Mouse (Mus musculus): ENCODE data around the gene Rsad1. TPM values are rescaled to one million over a fixed set of nuclear protein-coding genes. Genes with fewer than 3 reads are reported as not detected.

Gene Rsad1
- total RNA-seq, 1 experiment from 2014 or later = 12.8 TPM

DNA sequence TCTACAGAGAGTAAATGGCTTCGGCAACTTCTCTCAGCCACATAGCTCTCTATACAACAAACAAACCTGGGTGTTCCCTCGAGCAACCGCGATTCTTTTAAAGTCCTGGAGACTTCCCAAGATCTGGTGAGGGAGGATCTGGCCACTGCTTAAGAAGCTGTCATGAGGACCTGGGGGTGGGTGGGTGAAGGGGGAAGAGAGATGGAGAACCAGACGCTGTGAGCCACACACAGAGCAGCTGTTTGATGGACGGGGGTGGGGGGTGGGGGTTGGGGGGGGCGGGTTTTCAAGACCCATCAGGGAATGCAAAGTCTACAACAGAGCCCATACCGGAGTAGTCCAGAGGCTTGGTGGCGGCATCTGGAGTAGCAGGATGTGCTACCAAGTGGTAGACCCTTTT is 35.6 kb downstream of the Rsad1 start:
- ATAC-seq (replicated peaks in 1 of 2; ENCODE audit: insufficient read depth in 1 of 2, low FRiP score in 2 of 2, low TSS enrichment in 1 of 2, low read depth in 1 of 2, poor library complexity in 2 of 2, severe bottlenecking in 2 of 2) = no peak

GRCm38 (mm10) chr11:94508976-94509375 is 40.1 kb downstream of the Rsad1 start:
- ATAC-seq (replicated peaks in 1 of 2; ENCODE audit: insufficient read depth in 1 of 2, low FRiP score in 2 of 2, low TSS enrichment in 1 of 2, low read depth in 1 of 2, poor library complexity in 2 of 2, severe bottlenecking in 2 of 2) = no peak

DNA sequence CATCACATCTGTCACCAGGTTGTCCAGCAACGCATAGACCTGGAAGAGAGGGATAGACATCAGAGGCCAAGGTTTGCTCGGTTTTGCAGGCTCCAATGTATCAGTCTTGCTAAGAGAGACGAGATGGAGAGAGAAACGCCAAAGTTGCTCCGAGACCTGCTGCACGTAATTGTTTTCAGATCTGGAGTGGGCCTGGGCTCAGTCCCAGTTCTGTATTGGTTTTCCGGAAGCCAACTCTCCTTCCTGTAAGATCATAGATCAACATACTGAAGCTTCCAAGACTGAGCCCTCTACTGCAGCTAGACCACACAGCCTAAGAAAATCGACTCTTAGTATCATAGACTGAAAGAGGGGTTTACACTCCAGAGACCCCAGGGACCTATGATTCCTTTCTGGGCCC is 47.6 kb downstream of the Rsad1 start:
- ATAC-seq (replicated peaks in 1 of 2; ENCODE audit: insufficient read depth in 1 of 2, low FRiP score in 2 of 2, low TSS enrichment in 1 of 2, low read depth in 1 of 2, poor library complexity in 2 of 2, severe bottlenecking in 2 of 2) = no peak

- ATAC-seq (replicated peaks in 1 of 2; ENCODE audit: insufficient read depth in 1 of 2, low FRiP score in 2 of 2, low TSS enrichment in 1 of 2, low read depth in 1 of 2, poor library complexity in 2 of 2, severe bottlenecking in 2 of 2) = no peak
These were observed 48.7 kb downstream of the Rsad1 start for GRCm38 (mm10) chr11:94500362-94500761.

DNA sequence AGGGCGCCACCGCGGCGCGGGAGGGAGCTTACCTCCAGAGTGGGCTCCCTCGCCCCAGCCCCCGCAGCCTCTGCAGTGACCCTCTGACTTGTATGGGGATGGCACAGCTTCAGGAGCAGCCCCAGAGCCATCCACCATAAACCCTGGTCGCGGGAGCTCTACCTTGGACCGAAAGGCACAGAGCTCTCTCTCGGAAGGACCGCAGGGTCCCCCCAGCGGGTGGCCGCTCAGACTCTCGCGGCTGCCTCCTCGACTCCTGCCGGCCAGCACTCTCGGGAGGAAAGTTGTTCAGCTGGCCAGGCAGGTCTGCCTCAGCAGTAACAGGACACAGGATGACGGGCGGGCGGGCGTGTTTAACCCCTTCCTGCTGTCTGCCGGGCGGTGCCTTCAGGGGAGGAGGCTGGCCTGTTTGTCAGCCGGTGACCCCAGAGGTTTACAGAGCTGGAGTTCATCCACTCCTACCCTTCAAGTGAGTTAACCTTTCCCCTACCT is 49.3 kb downstream of the Rsad1 start, which contains the start of gene Epn3:
TSS of gene Epn3 (minus strand) at position 314 of the 492 bp plus-strand sequence.
- no peak; a peak in 2 of 4 replicates for ATAC-seq (replicated peaks in 1 of 2; ENCODE audit: insufficient read depth in 1 of 2, low FRiP score in 2 of 2, low TSS enrichment in 1 of 2, low read depth in 1 of 2, poor library complexity in 2 of 2, severe bottlenecking in 2 of 2)

DNA sequence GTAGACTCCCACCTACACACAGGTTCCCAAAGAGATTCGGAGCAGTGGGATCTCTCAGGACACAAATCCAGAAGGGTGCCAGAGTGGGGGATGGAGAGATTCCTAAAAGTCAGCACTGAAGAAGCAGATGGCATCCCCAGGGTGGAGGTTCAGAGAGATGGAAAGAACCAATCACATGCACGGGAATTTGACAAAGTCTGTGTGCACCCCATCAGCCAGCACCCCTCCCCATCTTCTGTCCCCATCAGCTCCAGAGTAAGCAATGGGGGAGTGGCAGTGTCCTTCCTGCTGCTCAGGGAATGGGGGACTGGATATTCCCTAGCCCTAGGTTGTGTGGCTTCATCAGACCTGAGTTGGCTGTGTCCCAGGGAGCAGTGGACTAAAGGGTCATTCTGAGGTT is 50.0 kb downstream of the Rsad1 start:
- no peak for ATAC-seq (replicated peaks in 1 of 2; ENCODE audit: insufficient read depth in 1 of 2, low FRiP score in 2 of 2, low TSS enrichment in 1 of 2, low read depth in 1 of 2, poor library complexity in 2 of 2, severe bottlenecking in 2 of 2)

- ATAC-seq (replicated peaks in 1 of 2; ENCODE audit: insufficient read depth in 1 of 2, low FRiP score in 2 of 2, low TSS enrichment in 1 of 2, low read depth in 1 of 2, poor library complexity in 2 of 2, severe bottlenecking in 2 of 2) = peak; percentile 15 to 41; a peak in 1 of 4 replicates
These were observed 50.7 kb downstream of the Rsad1 start for GRCm38 (mm10) chr11:94498093-94498996.

- no peak for ATAC-seq (replicated peaks in 1 of 2; ENCODE audit: insufficient read depth in 1 of 2, low FRiP score in 2 of 2, low TSS enrichment in 1 of 2, low read depth in 1 of 2, poor library complexity in 2 of 2, severe bottlenecking in 2 of 2)
These were observed 53.6 kb downstream of the Rsad1 start for GRCm38 (mm10) chr11:94495415-94495814.

DNA sequence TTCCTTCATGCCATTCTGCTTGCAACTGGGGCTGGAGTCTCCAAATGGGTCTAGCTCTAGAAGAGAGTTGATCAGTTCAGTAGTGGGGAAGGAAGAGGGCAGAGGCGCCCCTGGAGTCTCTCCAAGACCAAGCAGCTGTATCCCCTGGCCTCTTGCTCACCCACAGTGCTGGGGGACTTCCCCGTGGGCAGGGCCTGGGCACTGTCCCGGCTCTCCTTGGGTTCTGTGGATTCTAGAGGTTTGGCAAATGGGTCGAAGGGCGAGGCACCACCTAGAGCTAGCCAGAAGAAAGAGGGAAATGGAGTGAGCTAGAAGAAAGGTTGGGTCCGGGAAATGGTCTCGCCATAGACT is 57.3 kb downstream of the Rsad1 start:
- ATAC-seq (replicated peaks in 1 of 2; ENCODE audit: insufficient read depth in 1 of 2, low FRiP score in 2 of 2, low TSS enrichment in 1 of 2, low read depth in 1 of 2, poor library complexity in 2 of 2, severe bottlenecking in 2 of 2) = peak; percentile 60 to 76

- ATAC-seq (replicated peaks in 1 of 2; ENCODE audit: insufficient read depth in 1 of 2, low FRiP score in 2 of 2, low TSS enrichment in 1 of 2, low read depth in 1 of 2, poor library complexity in 2 of 2, severe bottlenecking in 2 of 2) = peak; percentile 15 to 51; a peak in 1 of 4 replicates
These were observed 57.9 kb downstream of the Rsad1 start for GRCm38 (mm10) chr11:94491035-94491748.

Other genes with a start within 250 kb of the Rsad1 start
- gene Luc7l3, start 227.3 kb downstream of the Rsad1 start, total RNA-seq (2017) = 297 and 467 TPM in 2 replicates
- 63.5 and 70.8 TPM in 2 replicates for gene Ankrd40, start 221.3 kb downstream of the Rsad1 start, total RNA-seq (2017)
- 2.6 and 3.8 TPM in 2 replicates for gene Abcc3, start 156.3 kb downstream of the Rsad1 start, total RNA-seq (2017)
- gene Cacna1g, start 75.1 kb downstream of the Rsad1 start, total RNA-seq (2017) = not detected in 2 replicates
- gene Spata20, start 63.1 kb downstream of the Rsad1 start, total RNA-seq (2017) = not detected in 2 replicates
- gene Epn3, start 49.3 kb downstream of the Rsad1 start, total RNA-seq (2017) = 0.06 and 0.20 TPM in 2 replicates
- gene Mycbpap, start 27.5 kb downstream of the Rsad1 start, total RNA-seq (2017) = 0.74 and 1.8 TPM in 2 replicates
- gene Chad, start 15.8 kb upstream of the Rsad1 start, total RNA-seq (2017) = 0.40 and 0.44 TPM in 2 replicates
- gene Acsf2, start 52.6 kb upstream of the Rsad1 start, total RNA-seq (2017) = 8.0 and 10.4 TPM in 2 replicates
- 95.1 and 117 TPM in 2 replicates for gene Lrrc59, start 80.5 kb upstream of the Rsad1 start, total RNA-seq (2017)
- 31.3 and 36.5 TPM in 2 replicates for gene Mrpl27, start 104.5 kb upstream of the Rsad1 start, total RNA-seq (2017)
- gene Eme1, start 104.7 kb upstream of the Rsad1 start, total RNA-seq (2017) = 12.4 and 20.9 TPM in 2 replicates
- gene Xylt2, start 128.3 kb upstream of the Rsad1 start, total RNA-seq (2017) = 4.5 and 7.3 TPM in 2 replicates
- gene Gm11541, start 155.2 kb upstream of the Rsad1 start, total RNA-seq (2017) = not detected in 2 replicates
- gene Cdc34b, start 192.5 kb upstream of the Rsad1 start, total RNA-seq (2017) = not detected in 2 replicates
- not detected in 2 replicates for gene Tmem92, start 233.4 kb upstream of the Rsad1 start, total RNA-seq (2017)

Measured in hematopoietic stem cell, adult 5-6 weeks (primary cell).